Mouse (Mus musculus) lung, adult 10 weeks (tissue): ENCODE results near the gene Mrpl51. TPM values are rescaled to one million over a fixed set of nuclear protein-coding genes. Genes with fewer than 3 reads are reported as not detected.

Experiments used
- polyA plus RNA-seq: library from polyadenylated mRNA; stranded (reverse); fragments of 350-450 nt; fragmentation: Illumina TruSeq; extraction: RNeasy Lipid Tissue Mini Kit (QIAGEN cat#74804); gene quantifications from one replicate; pipeline ENCODE4 v1.2.3, GENCODE M21; 2014; ENCODE audit warnings: low read depth, low replicate concordance; ENCODE audit not compliant: insufficient read depth

Gene Mrpl51
- 67.2 TPM for polyA plus RNA-seq

GRCm38 (mm10) chr6:125191332-125192015 lies at the start of gene Mrpl51, which contains the start of gene Ncapd2:
TSS of gene Mrpl51 (plus strand) at chr6:125191801.
TSS of gene Ncapd2 (minus strand) at chr6:125191701.

GRCm38 (mm10) chr6:125145001-125145400 lies 46.6 kb upstream of the Mrpl51 start, which contains the start of gene Iffo1:
TSS of gene Iffo1 (plus strand) at chr6:125145241.

GRCm38 (mm10) chr6:125166051-125166751 lies 25.4 kb upstream of the Mrpl51 start, which contains the start of gene Gapdh:
TSS of gene Gapdh (minus strand) at chr6:125166467.

GRCm38 (mm10) chr6:125215148-125215954 lies 23.8 kb downstream of the Mrpl51 start, which contains the start of gene Vamp1:
TSS of gene Vamp1 (plus strand) at chr6:125215551.

GRCm38 (mm10) chr6:125231117-125232044 lies 39.8 kb downstream of the Mrpl51 start, which contains the start of gene Tapbpl:
TSS of gene Tapbpl (minus strand) at chr6:125231860.

GRCm38 (mm10) chr6:125236782-125237181 lies 45.2 kb downstream of the Mrpl51 start, which contains the start of gene Cd27:
TSS of gene Cd27 (minus strand) at chr6:125237010.

Other genes with a start within 250 kb of the Mrpl51 start
- gene Cops7a, start 226.3 kb upstream of the Mrpl51 start, polyA plus RNA-seq: 66.9 TPM
- 0.85 TPM for gene Pianp, start 195.1 kb upstream of the Mrpl51 start, polyA plus RNA-seq
- 14.9 TPM for gene Zfp384, start 182.7 kb upstream of the Mrpl51 start, polyA plus RNA-seq
- 48.9 TPM for gene Ing4, start 152.0 kb upstream of the Mrpl51 start, polyA plus RNA-seq
- gene Acrbp, start 142.1 kb upstream of the Mrpl51 start, polyA plus RNA-seq: 5.7 TPM
- gene Lpar5, start 123.9 kb upstream of the Mrpl51 start, polyA plus RNA-seq: 0.61 TPM
- gene Chd4, start 95.8 kb upstream of the Mrpl51 start, polyA plus RNA-seq: 28.2 TPM
- gene Nop2, start 59.9 kb upstream of the Mrpl51 start, polyA plus RNA-seq: 11.0 TPM
- 8.6 TPM for gene Iffo1, start 46.6 kb upstream of the Mrpl51 start, polyA plus RNA-seq
- 405 TPM for gene Gapdh, start 25.3 kb upstream of the Mrpl51 start, polyA plus RNA-seq
- gene Ncapd2, start 100 bp upstream of the Mrpl51 start, polyA plus RNA-seq: 5.2 TPM
- gene Vamp1, start 23.8 kb downstream of the Mrpl51 start, polyA plus RNA-seq: 3.8 TPM
- gene Tapbpl, start 40.1 kb downstream of the Mrpl51 start, polyA plus RNA-seq: 20.4 TPM
- gene Cd27, start 45.2 kb downstream of the Mrpl51 start, polyA plus RNA-seq: 4.9 TPM
- not detected for gene Tuba3a, start 94.2 kb downstream of the Mrpl51 start, polyA plus RNA-seq
- gene Ltbr, start 122.1 kb downstream of the Mrpl51 start, polyA plus RNA-seq: 66.9 TPM
- 82.4 TPM for gene Scnn1a, start 128.9 kb downstream of the Mrpl51 start, polyA plus RNA-seq
- gene Tnfrsf1a, start 157.6 kb downstream of the Mrpl51 start, polyA plus RNA-seq: 94.3 TPM
- gene Plekhg6, start 189.0 kb downstream of the Mrpl51 start, polyA plus RNA-seq: 0.72 TPM